Mouse (Mus musculus): ENCODE measurements around the gene Alg14.

The Alg14 gene

DNA sequence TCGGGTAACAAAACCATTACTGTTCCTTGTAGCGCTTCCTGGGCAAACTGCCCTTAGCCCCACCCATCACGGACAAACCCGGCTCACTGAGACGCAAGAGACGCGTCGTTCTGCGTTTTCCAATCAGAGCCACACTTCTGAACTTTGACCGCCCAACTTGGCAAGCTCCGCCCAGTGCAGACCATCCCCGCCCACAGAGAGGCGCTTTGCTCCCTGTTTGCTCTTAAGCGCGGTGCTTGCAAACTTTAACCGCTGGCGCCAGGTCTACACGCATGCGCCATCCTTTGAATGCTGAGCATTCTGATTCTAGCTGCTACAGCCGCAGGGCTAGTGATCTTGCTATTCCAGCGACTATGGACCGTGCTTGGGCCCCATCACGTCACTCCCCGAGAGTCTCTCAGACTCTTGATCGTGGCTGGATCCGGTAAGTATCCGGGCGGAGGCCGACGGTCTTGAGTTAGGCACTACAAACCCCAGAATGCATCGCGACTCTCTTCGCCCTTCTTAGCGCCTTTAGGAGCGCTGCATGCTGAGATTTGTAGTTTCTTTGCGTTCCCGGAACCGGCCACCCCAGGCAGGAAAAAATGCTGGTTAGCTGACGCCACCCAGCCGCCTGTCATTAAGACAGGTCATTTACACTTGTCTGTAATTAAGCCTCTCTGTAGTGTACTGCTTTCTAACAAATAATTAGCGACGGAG is at the start of gene Alg14:
Alg14 (plus strand) TSS at position 214 of the 699 bp plus-strand sequence.
- peak; percentile 97 to 98 for DNase-seq (ENCODE audit: low spot score in 2 of 2)

DNA sequence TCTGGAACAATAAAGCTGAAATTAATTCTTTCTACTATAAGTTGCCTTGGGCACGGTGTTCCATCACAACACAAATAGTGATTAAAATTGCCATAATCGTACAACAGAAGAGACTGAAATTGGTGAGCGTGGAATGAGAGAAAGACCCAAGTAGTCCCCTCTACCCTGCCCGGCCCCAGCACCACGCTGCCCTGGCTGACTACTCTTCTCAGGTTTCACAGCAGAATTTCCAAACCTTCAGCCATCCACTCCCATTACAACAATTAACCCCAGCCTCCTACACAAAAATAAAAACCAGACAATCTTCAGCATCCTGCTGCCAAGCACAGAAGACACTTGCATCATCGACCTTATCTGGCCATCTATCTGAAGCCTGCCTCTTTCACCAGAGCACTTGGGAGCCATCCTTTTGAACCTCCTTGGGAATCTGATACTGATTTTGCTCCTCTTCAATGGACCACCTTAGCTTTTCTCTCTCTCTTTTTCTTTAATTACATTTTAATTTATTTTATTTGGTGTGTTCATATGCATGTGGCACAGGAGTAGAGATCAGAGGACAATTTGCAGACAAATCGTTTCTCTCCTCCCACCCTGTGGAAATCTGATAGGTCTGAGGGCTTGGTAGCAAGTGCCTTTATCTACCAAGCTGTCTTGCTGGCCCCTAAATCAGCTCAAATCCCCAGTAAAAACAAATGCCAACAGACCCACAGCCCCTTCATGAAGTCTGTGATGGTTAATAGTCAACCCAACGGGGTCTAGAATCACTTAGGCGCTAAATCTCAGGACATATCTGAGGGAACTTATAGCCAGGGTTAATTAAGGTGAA is 49.2 kb upstream of the Alg14 start:
- no peak for DNase-seq (ENCODE audit: low spot score in 2 of 2)

DNA sequence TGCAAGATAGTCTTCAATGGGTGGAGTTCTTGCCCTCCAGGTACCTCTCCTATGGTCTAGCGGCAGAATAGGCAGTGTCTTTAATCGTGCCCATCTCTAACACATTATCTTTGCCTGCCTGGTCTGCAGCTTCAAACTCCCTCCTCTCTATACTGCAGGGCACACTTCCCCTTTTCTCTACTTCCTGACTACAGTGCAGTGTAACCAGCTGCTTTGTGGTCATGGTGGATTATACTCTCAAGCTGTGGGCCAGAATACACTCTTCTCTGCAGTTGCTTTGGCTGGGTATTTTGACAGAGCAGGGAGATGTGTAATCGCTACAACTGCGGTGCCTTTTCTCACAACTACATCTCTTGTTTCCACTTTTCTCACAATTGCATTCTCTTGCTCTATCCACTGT is 48.6 kb upstream of the Alg14 start:
- no peak for DNase-seq (ENCODE audit: low spot score in 2 of 2)

DNA sequence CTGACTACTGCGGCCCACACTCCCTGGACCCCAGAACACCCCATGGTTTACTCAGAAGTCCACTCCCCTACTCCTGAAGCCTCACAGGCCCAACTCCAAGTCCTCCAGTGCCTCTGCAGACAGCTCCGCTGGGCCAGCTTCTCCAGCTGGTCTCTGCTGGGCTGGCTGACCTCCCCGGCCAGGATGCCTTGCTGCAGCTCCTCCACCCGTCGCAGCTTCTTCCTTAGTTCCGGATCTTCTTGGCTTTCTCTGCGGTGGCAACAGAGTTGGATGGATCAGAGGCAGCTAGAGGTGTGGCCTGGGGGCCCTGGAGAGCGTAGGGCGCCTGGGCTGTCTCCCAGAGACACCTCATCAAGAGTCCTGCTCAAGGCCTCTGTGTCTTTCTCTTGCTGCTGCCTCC is 41.5 kb upstream of the Alg14 start:
- no peak for DNase-seq (ENCODE audit: low spot score in 2 of 2)

DNA sequence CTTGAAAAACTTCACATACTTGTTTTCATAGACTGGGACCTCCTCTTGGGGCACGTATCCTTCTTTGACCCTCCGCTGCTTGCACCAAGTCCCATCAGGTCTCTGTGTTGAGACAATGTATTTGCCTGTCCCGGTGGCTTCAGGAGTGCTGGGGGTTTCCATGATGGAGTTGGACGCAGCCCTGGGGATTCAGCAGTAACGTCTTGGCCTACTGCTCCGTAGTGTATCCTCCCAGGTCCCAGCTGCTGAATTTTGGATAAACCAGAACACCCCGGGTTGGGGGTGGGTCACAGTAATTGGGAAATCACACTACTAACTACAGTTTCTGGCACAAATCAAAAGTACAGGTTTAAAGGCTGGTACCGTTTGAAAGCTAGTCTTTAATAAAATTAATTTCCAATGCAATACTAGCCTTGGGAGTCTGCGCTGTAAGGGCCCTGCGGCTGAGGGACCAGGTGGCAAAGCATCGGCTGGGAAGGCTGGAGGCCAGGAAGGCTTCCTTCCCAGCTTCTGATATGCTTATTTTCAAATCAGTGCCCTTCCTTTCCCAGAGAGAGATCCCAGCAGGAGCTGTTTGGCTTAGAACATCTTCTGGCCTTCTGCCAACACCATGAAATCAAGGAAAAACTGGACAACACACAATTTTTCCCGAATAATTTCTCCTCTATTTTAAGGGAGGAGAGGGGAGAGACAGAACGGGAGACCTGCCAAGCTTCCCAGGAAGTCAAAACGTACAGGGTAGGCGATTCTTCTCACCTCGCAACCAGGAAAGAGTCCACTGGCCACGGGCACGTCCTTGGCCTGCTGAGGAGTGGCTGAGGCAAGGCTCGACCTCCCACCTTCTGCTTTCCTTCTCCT is 40.8 kb upstream of the Alg14 start:
- no peak for DNase-seq (ENCODE audit: low spot score in 2 of 2)

DNA sequence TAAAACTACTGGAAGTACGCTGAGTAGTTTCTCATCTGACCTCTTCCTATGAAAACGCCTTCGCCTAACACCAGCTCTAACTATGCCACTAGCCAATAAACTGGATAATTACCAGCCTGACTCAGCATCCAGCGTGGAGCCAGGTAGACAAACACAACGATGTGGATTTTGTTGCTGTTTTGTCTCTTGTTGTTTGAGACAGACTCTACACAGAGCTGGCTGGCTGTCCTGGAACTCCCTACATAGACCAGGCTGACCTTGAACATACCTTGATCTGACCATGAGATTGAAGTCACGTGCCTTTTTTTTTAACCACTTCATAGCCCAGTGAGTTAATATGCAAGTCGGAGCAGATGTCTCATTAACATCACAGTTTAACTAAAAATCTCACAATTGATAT is 36.1 kb upstream of the Alg14 start:
- DNase-seq (ENCODE audit: low spot score in 2 of 2): no peak

DNA sequence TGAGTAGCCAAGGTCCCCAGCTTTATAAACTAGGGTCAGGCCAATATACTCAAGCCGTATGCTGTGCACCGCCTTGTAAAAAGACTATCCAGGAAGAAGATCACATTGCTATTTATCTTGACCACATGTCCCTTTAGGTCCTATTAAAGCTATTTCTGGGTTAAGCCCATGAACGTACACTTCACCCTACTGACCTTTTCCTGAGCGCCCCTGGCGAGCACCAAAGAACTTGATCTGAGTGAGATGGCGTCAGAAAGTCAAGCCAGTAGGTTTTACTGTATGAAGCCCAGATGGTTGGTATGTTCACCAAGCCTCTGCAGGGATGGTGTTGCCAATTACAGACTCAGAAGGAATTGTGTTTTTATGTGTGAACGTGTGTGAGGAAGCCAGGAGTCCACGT is 35.4 kb upstream of the Alg14 start:
- no peak for DNase-seq (ENCODE audit: low spot score in 2 of 2)

DNA sequence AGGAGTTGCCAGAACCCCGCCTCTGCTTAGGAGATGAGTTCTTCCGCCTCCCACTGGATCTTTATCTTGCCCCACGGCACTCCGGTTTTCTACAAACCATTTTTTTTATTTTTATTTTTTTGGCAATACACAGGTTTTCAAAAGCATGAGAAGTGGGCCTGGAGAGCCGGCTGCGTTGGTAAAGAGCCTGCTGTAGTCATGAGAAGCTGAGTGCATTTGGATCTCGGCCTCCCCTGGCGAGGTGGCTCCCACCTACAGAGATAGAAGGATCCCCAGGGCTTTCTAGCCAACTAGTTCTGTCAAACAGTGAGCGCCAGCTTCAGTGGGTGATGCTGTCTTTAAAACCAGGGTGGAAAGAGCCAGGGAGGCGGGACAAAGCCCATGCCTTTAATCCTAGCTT is 34.2 kb upstream of the Alg14 start:
- DNase-seq (ENCODE audit: low spot score in 2 of 2): peak; percentile 62 to 74

DNA sequence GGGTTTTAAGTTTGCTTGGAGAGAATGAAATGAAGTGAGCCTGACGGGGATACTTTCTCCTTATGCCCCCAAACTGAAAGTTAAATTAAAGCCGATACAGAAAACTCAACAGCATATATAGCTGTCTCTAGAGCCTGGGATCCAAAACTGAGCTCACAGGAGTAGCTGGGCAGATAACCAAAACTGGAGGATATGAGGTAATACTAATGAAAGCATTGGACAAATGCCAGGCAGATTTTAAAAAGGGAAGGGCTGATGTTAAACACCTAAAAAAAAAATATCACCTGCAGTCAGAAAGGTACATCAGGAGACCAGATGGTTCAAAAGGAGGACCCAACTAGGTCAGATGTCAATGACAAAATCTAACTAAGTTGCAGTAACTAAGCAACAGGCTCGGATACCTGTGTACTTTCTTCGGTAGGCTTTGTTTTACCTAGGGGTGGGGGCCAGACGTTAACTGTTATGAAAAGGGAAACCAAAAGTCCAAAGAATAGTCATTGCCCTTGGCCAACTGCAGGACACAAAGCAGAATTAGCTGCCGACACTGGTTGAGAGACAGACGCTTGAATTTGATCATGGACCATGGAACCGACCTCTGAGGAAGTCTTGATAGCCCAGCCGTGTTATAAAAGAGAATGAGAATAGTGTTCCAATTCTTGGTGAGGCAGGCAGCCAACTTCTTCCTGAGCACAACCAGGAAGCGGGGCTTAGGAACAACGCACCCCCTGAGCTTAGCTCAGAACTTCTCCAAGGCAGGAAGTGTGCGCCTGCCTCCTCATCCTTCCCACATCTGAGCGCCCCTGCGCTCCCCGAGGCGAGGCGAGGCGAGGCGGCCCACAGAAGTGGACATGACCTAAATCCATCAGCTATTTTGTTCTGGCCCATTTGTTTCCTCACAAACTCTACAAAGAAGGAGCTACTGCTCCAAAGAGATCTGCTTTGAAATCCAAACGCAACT is 32.8 kb upstream of the Alg14 start:
- DNase-seq (ENCODE audit: low spot score in 2 of 2): peak; percentile 46 to 53

DNA sequence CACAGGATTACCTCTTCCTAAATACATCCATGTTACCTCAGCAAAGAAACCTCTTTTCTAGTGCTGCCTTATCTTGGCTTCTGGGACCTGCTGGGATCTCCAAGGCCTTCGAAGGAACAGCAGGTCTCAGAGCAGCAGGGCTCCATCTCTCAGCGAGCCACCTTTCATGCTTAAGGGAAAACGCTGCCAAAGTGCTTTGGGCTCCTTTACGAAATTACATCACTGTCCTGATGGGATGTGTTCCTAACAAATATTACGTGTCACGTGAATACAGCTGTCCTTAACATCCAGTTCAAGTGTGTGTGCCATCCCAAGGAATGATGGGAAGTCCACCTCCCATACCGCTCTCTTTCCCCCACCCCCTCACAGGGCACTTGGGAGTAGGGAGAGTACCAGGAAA is 31.5 kb upstream of the Alg14 start:
- DNase-seq (ENCODE audit: low spot score in 2 of 2): no peak

DNA sequence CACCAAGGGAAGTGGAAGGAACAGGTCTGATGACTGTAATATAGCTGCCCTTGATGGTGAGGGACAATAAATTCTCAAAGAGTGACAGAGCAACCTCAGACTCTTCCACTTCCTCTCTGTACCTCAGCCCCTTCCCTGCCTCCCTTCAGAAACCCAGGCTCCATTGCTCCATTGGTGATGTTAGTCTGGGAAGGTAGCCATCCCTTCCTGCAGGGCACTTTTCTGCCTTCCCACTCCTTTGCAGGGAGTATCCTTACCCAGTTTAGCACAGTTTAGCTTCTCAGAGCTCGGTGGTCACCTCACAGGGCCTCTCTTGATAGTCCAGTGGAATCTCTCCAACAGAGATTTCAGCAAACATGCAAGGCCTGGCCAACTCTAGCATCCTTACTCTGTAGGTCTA is 30.7 kb upstream of the Alg14 start:
- DNase-seq (ENCODE audit: low spot score in 2 of 2): no peak

DNA sequence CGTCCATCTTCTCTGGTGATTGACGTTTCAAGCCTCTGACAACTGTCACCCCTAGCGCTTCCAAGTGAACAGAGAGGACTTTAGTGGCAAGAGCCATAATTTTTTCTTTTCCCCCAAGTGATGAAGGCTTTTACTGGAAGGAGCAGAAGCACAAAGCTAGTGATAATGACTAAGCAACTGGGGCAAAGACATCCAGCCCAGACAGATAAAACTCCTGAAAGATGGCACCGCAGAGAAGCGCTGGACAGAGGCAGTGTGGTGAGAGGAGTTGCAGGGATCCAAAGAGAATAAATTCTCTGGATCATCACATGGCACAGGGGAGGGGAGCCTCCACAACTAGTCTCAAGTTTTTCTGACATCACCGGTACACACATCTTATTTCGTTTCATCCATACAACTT is 30.3 kb upstream of the Alg14 start:
- no peak for DNase-seq (ENCODE audit: low spot score in 2 of 2)

DNA sequence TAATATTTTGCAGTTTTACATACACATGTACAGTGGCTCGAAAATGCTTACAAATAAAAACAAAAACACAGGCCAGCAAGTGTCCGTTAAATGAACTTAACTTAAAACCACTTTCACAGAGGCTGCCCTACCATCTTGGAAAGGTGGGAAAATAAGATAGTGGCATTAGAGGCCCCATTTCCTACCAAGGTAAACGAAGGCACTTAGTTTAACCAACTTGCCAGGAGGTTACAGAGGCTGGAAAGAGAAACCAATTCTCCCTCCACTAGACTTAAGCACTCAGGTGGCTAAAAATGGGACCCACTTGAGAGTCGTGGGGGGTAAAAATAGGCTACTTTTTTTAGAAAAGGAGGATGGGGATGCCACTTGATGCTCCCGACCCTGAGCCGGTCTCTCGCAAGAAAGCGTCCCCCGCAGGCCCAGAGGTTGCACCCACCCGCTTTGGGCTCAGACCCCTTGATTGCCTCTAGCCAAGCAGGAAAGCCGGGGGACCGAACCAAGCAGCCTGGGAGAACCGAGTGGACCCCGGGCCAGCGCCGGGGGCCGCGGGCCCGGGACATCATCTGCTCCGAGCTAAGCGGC is 29.5 kb upstream of the Alg14 start:
- DNase-seq (ENCODE audit: low spot score in 2 of 2): no peak

DNA sequence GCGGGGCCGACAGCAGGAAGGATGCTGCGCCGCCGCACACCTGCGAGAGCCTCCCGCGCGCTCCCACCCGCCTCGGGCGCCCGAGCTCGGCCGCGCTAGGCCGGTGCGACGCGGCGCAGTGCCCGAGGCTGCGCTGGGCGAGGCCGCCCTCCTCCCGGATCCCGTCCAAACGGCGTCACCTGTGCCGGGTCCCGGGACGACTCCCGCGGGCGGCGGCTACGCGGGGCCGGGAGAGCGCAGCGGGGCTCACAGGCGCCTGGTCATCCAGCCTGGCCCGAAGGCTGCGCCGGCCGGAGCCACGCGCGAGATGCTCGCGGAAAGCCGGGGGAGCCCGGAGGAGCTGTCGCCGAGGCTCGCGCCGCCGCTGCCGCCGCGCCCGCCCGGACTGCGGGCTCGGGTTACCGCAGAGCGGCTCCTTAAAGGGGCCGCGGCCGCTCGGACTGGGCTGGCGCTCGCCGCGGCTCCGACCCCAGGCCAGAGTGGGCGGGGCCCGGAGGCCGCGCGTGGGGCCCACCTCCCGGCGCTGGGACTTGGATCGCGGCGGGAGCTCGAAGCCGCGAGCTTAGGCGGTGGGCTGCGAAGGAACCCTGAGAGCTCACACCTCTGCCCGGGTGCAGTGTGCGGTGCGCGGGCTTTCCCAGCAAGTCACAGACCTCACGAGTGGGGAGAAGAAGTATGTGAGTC is 28.9 kb upstream of the Alg14 start:
- peak; percentile 53 to 62 for DNase-seq (ENCODE audit: low spot score in 2 of 2)

DNA sequence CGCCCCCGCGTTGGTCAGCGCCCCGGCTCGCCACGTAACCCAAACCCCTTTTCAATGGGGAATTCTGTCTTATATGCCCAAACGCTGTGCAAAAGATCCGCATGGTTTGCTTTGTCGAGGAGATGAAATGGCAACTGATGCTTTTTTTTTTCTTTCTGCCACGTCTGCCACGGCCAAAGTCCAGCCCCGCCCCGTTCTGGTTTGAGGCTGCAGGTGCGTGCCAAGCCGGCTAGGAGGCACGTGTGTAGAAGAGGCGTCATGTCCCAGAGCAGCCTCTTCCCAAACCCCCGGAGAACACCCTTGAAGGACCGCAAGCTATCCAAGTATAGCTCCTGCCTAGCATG is 28.4 kb upstream of the Alg14 start:
- peak in 1 of 2 experiments; percentile 62 for DNase-seq (ENCODE audit: low spot score in 2 of 2)

DNA sequence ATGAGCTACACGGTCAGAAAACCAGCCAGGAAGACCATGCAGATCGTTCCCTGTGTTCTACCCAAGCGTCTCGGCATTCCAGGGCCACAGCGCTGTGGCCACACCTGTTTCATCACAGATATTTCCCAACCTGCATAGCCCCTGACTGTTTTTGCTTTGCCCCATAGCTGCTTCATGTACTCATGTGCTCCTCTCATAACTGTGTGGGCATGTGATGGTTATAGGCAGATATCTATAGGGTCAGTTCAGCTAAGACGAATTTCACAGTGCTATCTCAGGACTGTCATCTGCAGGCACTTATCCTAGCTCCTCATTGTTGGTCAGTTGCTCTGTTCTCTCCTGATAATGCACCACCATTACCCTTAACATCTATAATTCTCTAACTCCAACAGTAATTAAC is 27.3 kb upstream of the Alg14 start:
- DNase-seq (ENCODE audit: low spot score in 2 of 2): no peak

DNA sequence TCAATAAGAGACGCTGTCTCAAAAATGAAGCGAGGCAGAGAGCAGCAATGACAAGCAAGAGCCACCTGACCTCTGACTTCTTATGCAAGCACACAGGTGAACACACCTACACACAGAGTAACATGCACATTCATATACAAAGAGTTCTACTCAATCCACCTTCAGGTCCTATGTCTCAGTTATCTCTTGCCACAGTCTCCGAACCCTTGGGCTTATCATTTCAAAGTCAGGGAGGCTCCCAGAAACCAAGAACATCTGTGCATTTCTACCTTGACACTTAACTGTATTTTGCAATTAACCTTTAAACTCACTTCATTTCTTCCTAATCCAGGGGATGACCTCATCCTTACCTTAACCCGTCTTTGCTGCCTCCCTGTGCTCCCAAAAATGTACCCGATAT is 24.3 kb upstream of the Alg14 start:
- no peak for DNase-seq (ENCODE audit: low spot score in 2 of 2)

DNA sequence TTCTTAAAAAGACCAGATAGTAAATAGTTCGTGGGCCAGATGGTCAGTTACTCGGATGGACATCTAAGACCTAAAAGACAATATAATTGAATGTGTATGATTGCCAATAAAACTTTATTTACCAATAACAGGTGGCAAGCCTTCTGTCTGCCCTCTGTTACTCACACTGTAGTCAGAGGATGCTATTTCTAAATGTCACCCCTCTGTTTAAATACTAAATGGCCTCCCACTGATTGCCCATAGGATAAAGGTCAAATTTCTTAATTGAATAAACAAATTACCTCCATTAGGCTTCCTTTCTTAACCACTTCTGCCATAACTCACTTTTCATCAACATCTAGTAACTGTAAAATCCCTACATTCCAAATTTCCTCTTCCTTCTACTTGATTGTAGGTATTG is 19.0 kb upstream of the Alg14 start:
- no peak for DNase-seq (ENCODE audit: low spot score in 2 of 2)

DNA sequence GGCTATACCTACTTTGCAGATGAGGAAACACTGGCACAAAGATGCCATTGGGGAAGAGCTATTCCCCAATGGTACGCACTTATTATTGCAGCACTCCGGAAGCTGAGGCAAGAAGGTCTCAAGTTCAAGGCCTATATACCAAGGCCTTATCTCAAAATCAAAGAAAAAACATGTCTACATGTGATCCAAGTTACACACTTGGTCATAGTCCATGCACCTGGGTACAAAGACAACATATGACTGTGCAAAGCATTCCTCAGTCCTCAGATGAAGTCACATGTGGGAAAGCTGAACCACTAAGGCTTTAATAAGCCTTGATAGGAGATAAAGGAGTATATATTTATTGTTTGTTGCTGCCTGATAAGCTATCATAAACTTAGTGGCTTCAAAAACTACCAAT is 17.6 kb upstream of the Alg14 start:
- no peak for DNase-seq (ENCODE audit: low spot score in 2 of 2)

DNA sequence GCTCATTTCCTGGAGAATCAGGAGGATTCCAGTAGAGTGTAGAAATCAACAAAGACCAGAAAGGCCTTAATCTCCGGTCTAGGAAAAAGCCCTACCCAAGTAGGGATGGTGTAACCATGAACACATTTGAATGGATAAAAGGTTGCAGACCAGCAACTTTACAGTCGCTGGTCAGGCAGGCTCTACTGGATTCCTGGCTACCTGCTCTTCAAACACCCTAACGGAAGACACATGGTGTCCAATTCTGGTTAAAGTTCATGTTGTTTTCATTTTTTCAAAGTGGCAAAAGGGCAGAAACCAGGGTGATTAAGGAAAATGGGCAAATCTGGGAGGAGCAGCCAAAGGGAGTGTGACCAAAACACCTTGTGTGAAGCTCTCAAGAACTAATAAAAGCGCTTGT is 14.6 kb upstream of the Alg14 start:
- DNase-seq (ENCODE audit: low spot score in 2 of 2): no peak
